Mouse (Mus musculus) kidney, embryonic 16.5 days (tissue): ENCODE data around the gene Rd3. TPM values are rescaled to one million over a fixed set of nuclear protein-coding genes. Genes with fewer than 3 reads are reported as not detected.

ENCODE experiments used
- ATAC-seq: fragments of 200-750 bp; cut with Nextera tagmentation; 2 replicates; pipeline ENCODE4 v1.8.0; 2017; ENCODE audit warnings: moderate TSS enrichment; ENCODE audit not compliant: low FRiP score, low TSS enrichment
- H3K27ac ChIP-seq: fragments of 300-500 bp; sonication (generic); 2 replicates; pipeline ENCODE4 v1.5.1; 2014; ENCODE audit warnings: low read length
- H3K27me3 ChIP-seq: fragments of 300-500 bp; sonication (generic); 2 replicates; pipeline ENCODE4 v1.6.1; 2014; ENCODE audit warnings: low read length, control low read depth, mixed read lengths; ENCODE audit not compliant: insufficient read depth
- H3K36me3 ChIP-seq: fragments of 300-500 bp; sonication (generic); 2 replicates; pipeline ENCODE4 v1.6.1; 2014; ENCODE audit warnings: low read length, control low read depth, mixed read lengths; ENCODE audit not compliant: insufficient read depth
- H3K4me1 ChIP-seq: fragments of 300-500 bp; sonication (generic); 2 replicates; pipeline ENCODE4 v1.6.1; 2014; ENCODE audit warnings: low read length, control low read depth, mixed read lengths; ENCODE audit not compliant: insufficient read depth
- H3K4me2 ChIP-seq: fragments of 300-500 bp; sonication (generic); replicated peaks from 2 replicates; pipeline ENCODE4 v1.6.1; 2014; ENCODE audit warnings: low read depth, low read length
- H3K4me3 ChIP-seq: fragments of 300-500 bp; sonication (generic); 2 replicates; pipeline ENCODE4 v1.5.1; 2014; ENCODE audit warnings: mild to moderate bottlenecking, low read length
- H3K9ac ChIP-seq: fragments of 300-500 bp; sonication (generic); replicated peaks from 2 replicates; pipeline ENCODE4 v1.6.1; 2014; ENCODE audit warnings: low read length
- H3K9me3 ChIP-seq: fragments of 300-500 bp; sonication (generic); 2 replicates; pipeline ENCODE4 v1.6.1; 2016; ENCODE audit warnings: low read length, control low read depth
- WGBS: fragments of 180-500 bp; shearing (Covaris S2); extraction: QIAGEN DNeasy Blood & Tissue Kit; methylation state at CpG from one replicate; pipeline ENCODE4 v1.1.7; 2014; 5-methylcytosine and 5-hydroxymethylcytosine counted together
- microRNA-seq: library from miRNA; unstranded; fragments of <30 nt; microRNA quantifications from one replicate; pipeline ENCODE4, GENCODE M21; 2016
- polyA plus RNA-seq: library from polyadenylated mRNA; unstranded; fragments of >200 nt; fragmentation: Nextera tagmentation; extraction: Ambion mirVana; gene quantifications from 2 replicates; pipeline ENCODE4 v1.2.1, GENCODE M21; 2015

Rd3 gene
- polyA plus RNA-seq, 1 experiment from 2014 or later, result 0.55 TPM

DNA sequence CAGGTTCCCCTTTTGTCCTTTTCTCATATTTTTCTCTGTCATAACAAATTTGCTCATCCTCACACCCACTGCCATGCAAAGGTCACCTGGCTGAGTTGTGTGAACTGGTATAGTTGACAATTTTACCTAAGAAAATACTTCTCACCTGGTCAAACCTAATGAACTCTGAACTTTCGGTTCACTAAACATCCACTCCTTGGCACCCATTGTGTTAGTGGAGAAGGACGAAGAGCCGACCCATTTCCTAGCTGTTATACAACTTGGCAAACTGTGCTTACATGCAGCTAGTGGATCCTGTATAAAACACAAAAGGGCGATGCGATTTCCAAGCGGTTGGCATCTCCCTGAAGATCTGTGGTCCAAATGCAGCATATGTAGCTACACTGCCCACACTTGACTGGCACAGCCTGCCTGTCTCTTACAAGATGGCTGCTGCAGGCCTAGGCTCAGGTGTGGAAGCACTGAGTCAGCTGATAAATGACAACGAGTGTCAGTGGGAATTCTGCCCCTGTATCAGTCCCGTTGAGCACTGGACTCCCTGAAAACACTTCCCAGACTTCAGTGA lies 19.5 kb downstream of the Rd3 start:
- H3K4me1 ChIP-seq, result peaks cover 7% of the 10 kb centered on the region
- H3K4me2 ChIP-seq, result no peak overlapping the region
- H3K9ac ChIP-seq, result no peak overlapping the region
- peaks cover 4% of the 10 kb centered on the region; the same call in 1 of the 2 replicates for H3K9me3 ChIP-seq
- H3K36me3 ChIP-seq, result peaks cover 34% of the 10 kb centered on the region
- 88% methylated on average over 8 of the region's 8 CpGs for WGBS
- H3K4me3 ChIP-seq, result no peak overlapping the region
- no peak for ATAC-seq
- H3K27me3 ChIP-seq, result no peaks in the 10 kb centered on the region
- no peak overlapping the region for H3K27ac ChIP-seq

DNA sequence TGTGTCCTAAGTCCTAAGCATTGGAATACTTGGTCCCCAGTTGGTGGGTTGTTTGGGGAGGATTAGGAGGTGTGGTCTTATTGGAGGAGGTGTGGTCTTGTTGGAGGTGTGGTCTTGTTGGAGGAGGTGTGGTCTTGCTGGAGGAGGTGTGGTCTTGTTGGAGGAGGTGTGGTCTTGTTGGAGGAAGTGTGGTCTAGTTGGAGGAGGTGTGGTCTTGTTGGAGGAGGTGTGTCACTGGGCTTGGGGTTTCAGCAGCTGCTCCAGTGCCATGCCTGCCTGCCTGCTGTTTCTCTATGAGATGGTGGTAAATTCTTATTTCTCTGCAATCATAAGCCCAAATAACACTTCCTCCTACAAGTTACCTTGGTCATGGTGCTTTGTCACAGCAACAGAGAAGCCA lies 21.9 kb downstream of the Rd3 start:
- no peaks in the 10 kb centered on the region for H3K4me1 ChIP-seq
- no peak for ATAC-seq
- no peak overlapping the region for H3K27ac ChIP-seq
- H3K4me3 ChIP-seq, result no peak overlapping the region
- no peaks in the 10 kb centered on the region for H3K27me3 ChIP-seq
- H3K9ac ChIP-seq, result no peak overlapping the region
- peaks cover 4% of the 10 kb centered on the region; the same call in 1 of the 2 replicates for H3K9me3 ChIP-seq
- peaks cover 34% of the 10 kb centered on the region for H3K36me3 ChIP-seq
- H3K4me2 ChIP-seq, result no peak overlapping the region

Small RNA genes within 50 kb of the gene (microRNA-seq; reads per million reads assigned to microRNA genes)
- not detected for gene Mir3473c

Other genes with a start within 250 kb of the Rd3 start
- 50.8 and 52.3 TPM in 2 replicates for gene Nek2, start 155.9 kb upstream of the Rd3 start, polyA plus RNA-seq
- gene Slc30a1, start 70.6 kb upstream of the Rd3 start, polyA plus RNA-seq, result 1.6 and 2.0 TPM in 2 replicates
- gene Traf5, start 115.2 kb downstream of the Rd3 start, polyA plus RNA-seq, result 23.6 and 25.2 TPM in 2 replicates
- 26.3 and 27.1 TPM in 2 replicates for gene Rcor3, start 160.7 kb downstream of the Rd3 start, polyA plus RNA-seq
- 1.2 and 1.3 TPM in 2 replicates for gene Kcnh1, start 213.4 kb downstream of the Rd3 start, polyA plus RNA-seq